In the genomic region with DNA sequence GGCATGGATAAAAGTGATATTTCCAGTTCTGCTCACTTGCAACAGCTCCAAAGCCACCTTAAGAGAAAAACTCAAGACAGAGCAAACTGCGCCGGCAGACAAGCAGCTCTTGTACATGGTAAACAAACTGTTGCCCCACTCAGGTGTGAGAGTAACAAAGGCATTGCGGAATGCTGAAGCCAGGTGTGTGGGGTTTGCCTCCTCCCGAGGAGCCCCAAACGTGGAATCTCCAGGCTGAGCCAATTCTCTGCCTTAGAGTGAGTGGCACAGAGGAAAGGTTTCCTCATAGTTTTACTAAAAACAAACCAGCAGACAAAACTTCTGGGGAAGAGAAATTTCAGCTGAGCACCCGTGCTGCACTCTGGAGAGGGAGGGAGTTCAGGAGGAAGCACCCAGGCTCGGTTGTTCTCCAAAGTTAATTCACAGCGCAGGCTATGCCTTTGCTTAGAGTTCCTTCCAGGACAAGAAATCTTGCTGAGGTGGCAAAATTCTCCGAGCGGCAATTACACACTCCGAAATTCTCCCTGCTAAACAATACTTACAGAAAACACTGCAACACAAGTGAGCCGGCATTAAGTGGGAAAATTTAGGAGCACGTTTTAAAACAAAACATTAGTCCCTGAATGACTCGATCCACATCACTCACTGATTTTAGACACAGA, we compare ENCODE assay signal across 15 mouse cellular contexts.
DNase-seq lines count a peak whose midpoint lies in the region; ATAC-seq and TF ChIP-seq lines count a peak whose summit lies in the region.
"Had no signal": no experiment of that assay in that cellular context is flagged by ENCODE, and none has a peak within 500 bp of the region (broad histone marks: within the 10 kb centered on the region; RNA-seq: fewer than 3 reads in every experiment).

No protein-coding gene starts in this region.

- H3K27ac ChIP-seq in hindbrain, embryonic 15.5 days (replicated peaks): 0 out of 2 replicates have a peak overlapping the region, but pooled peaks have one; percentile 11
- no peak overlapping the region for H3K27ac ChIP-seq in hindbrain, embryonic 11.5 days (ENCODE audit: low read depth, low read length)
- H3K27ac ChIP-seq in ES-E14 (ENCODE audit: insufficient read depth, low read depth, low read length, poor library complexity, severe bottlenecking): no peak overlapping the region
- H3K27ac ChIP-seq in limb, embryonic 15.5 days: peak overlapping the region; percentile 52; the same call in 1 of the 2 replicates
- H3K27ac ChIP-seq: heart, embryonic 13.5 days had no signal

- H3K36me3 ChIP-seq in hindbrain, embryonic 15.5 days: no peaks in the 10 kb centered on the region
- H3K36me3 ChIP-seq in hindbrain, embryonic 11.5 days (ENCODE audit: control insufficient read depth, insufficient read depth, low read length): no peaks in the 10 kb centered on the region
- H3K36me3 ChIP-seq in ES-E14 (ENCODE audit: control insufficient read depth, insufficient read depth, low read length, poor library complexity, severe bottlenecking): no peaks in the 10 kb centered on the region
- H3K36me3 ChIP-seq in limb, embryonic 15.5 days: no peaks in the 10 kb centered on the region

- DNase-seq in hindbrain, embryonic 11.5 days (ENCODE audit: low spot score): no peak
- no peak for DNase-seq in ES-E14 (ENCODE audit: low read depth, low spot score)
- peak; percentile 76 for DNase-seq in lung, postnatal 36 days
- DNase-seq in adrenal gland, postnatal 10 days: no peak
- DNase-seq: adrenal gland, adult 2 months; embryo, embryonic 11 days; heart, postnatal 36 days; layer of hippocampus, postnatal 36 days; left cerebral cortex, postnatal 4 days; right cerebral cortex, postnatal 25 days; thymus, postnatal 36 days had no signal

- H3K4me3 ChIP-seq in hindbrain, embryonic 15.5 days: no peak overlapping the region
- no peak overlapping the region for H3K4me3 ChIP-seq in hindbrain, embryonic 11.5 days (ENCODE audit: low read depth, low read length)
- H3K4me3 ChIP-seq in ES-E14 (ENCODE audit: insufficient read depth in 1 of 2, low read depth in 1 of 2, low read length in 2 of 2, poor library complexity in 1 of 2, severe bottlenecking in 1 of 2): no peak overlapping the region
- H3K4me3 ChIP-seq in limb, embryonic 15.5 days: no peak overlapping the region
- H3K4me3 ChIP-seq: heart, embryonic 13.5 days had no signal

- H3K4me1 ChIP-seq in hindbrain, embryonic 15.5 days (replicated peaks): peaks cover 25% of the 10 kb centered on the region
- H3K4me1 ChIP-seq in hindbrain, embryonic 11.5 days (replicated peaks; ENCODE audit: control insufficient read depth, insufficient read depth, low read length): no peaks in the 10 kb centered on the region
- H3K4me1 ChIP-seq in ES-E14 (ENCODE audit: control insufficient read depth in 2 of 2, insufficient read depth in 2 of 2, low read length in 2 of 2, poor library complexity in 1 of 2): no peaks in the 10 kb centered on the region; a peak in 1 of 4 replicates
- peaks cover 21% of the 10 kb centered on the region for H3K4me1 ChIP-seq in limb, embryonic 15.5 days

- no peaks in the 10 kb centered on the region for H3K27me3 ChIP-seq in hindbrain, embryonic 15.5 days
- no peaks in the 10 kb centered on the region for H3K27me3 ChIP-seq in hindbrain, embryonic 11.5 days (ENCODE audit: control insufficient read depth, insufficient read depth, low read length)
- no peaks in the 10 kb centered on the region for H3K27me3 ChIP-seq in limb, embryonic 15.5 days
- H3K27me3 ChIP-seq: heart, embryonic 13.5 days had no signal

- in situ Hi-C loops in ES-E14 (cut with MboI; ENCODE audit: low sequenced_read_pairs in 2 of 2, unreplicated experiment in 2 of 2): no loop called here

- no peaks in the 10 kb centered on the region for H3K9me3 ChIP-seq in hindbrain, embryonic 15.5 days
- no peaks in the 10 kb centered on the region for H3K9me3 ChIP-seq in hindbrain, embryonic 11.5 days (ENCODE audit: control insufficient read depth, low read length)
- H3K9me3 ChIP-seq in ES-E14 (ENCODE audit: control insufficient read depth, insufficient read depth, low read depth, low read length): no peaks in the 10 kb centered on the region
- no peaks in the 10 kb centered on the region for H3K9me3 ChIP-seq in limb, embryonic 15.5 days
- H3K9me3 ChIP-seq: heart, embryonic 13.5 days had no signal

- H3K4me2 ChIP-seq in hindbrain, embryonic 15.5 days: no peak overlapping the region
- H3K4me2 ChIP-seq in hindbrain, embryonic 11.5 days (replicated peaks; ENCODE audit: low read depth, low read length): no peak overlapping the region
- no peak overlapping the region for H3K4me2 ChIP-seq in limb, embryonic 15.5 days
- H3K4me2 ChIP-seq: heart, embryonic 13.5 days had no signal

- WGBS in hindbrain, embryonic 15.5 days: 72% methylated on average over 14 of the region's 14 CpGs
- WGBS in hindbrain, embryonic 11.5 days: 73% methylated on average over 14 of the region's 14 CpGs
- 52% methylated on average over 14 of the region's 14 CpGs for WGBS in limb, embryonic 15.5 days

- ATAC-seq in hindbrain, embryonic 15.5 days (ENCODE audit: low FRiP score, low read depth): no peak
- ATAC-seq in hindbrain, embryonic 11.5 days (ENCODE audit: low FRiP score): no peak
- ATAC-seq in limb, embryonic 15.5 days (ENCODE audit: insufficient number of reproducible peaks, low FRiP score, low TSS enrichment, low read depth): no peak
- ATAC-seq in erythroid progenitor cell, adult 5-6 weeks (replicated peaks; ENCODE audit: low FRiP score, poor library complexity, severe bottlenecking): no peak

- no peak overlapping the region for H3K9ac ChIP-seq in hindbrain, embryonic 15.5 days
- H3K9ac ChIP-seq in hindbrain, embryonic 11.5 days (ENCODE audit: low read depth, low read length): no peak overlapping the region
- H3K9ac ChIP-seq in ES-E14 (ENCODE audit: insufficient read depth, low read depth, low read length, poor library complexity, severe bottlenecking): 0 out of 2 replicates have a peak overlapping the region, but pooled peaks have one; percentile 11
- no peak overlapping the region for H3K9ac ChIP-seq in limb, embryonic 15.5 days
- H3K9ac ChIP-seq: heart, embryonic 13.5 days had no signal

TF ChIP-seq in ES-E14, 5 proteins besides CTCF, POLR2A, EP300 and RAD21:
- no peak for TF ChIP-seq ZNF384 (IDR thresholded peaks at IDR 0.05; ENCODE audit: low read depth, low read length)
- no peak for TF ChIP-seq ZC3H11A (IDR thresholded peaks at IDR 0.05; ENCODE audit: borderline replicate concordance, low read depth, low read length)
- no peak for TF ChIP-seq CHD2 (IDR thresholded peaks at IDR 0.05; ENCODE audit: low read depth, low read length)
- peak; percentile 90 for TF ChIP-seq MAFK (IDR thresholded peaks at IDR 0.05; ENCODE audit: insufficient read depth, low read depth, low read length)
- TF ChIP-seq HCFC1 (IDR thresholded peaks at IDR 0.05; ENCODE audit: borderline replicate concordance, insufficient read depth, low read length): no peak

Comparison
In these comparisons a context has a peak if more than half of its experiments do, and no peak if none do; other contexts are left out.
1. H3K27ac ChIP-seq: peak in hindbrain, embryonic 15.5 days (single experiment) and limb, embryonic 15.5 days (single experiment); none in hindbrain, embryonic 11.5 days (single experiment) and ES-E14 (single experiment).